Mouse (Mus musculus): ENCODE results near the gene Odc1. TPM values are rescaled to one million over a fixed set of nuclear protein-coding genes. Genes with fewer than 3 reads are reported as not detected.

The Odc1 gene
- total and polyA plus RNA-seq, 3 experiments = 1,839 to 2,567 (median 2,455) TPM

- Histone ChIP-seq H3K79me2 (replicated peaks; ENCODE audit: control insufficient read depth, extremely low read depth, insufficient read depth, poor library complexity, severe bottlenecking) (peaks cover 5% of the 10 kb centered on the region; the same call in 1 of the 2 replicates), H3K9ac (ENCODE audit: insufficient read depth, low read depth) (no peak overlapping the region), H3K9me3 (replicated peaks; ENCODE audit: low read length) (peaks cover 14% of the 10 kb centered on the region), H3K36me3 (replicated peaks in 1 of 2; ENCODE audit: control insufficient read depth in 1 of 2, insufficient read depth in 1 of 2, low read length in 1 of 2) (peaks cover 41 to 68% of the 10 kb centered on the region in 2 experiments), H3K4me3 (replicated peaks in 1 of 3; ENCODE audit: low read depth in 2 of 3, low read length in 2 of 3, poor library complexity in 1 of 3) (no peak overlapping the region), H3K4me2 (ENCODE audit: insufficient read depth, low read depth, poor library complexity, severe bottlenecking) (no peak overlapping the region), H3K4me1 (ENCODE audit: control insufficient read depth in 1 of 2, insufficient read depth in 2 of 2) (peaks cover 5 to 40% of the 10 kb centered on the region in 2 experiments), H3K27ac (ENCODE audit: insufficient read depth, low read depth) (no peak overlapping the region), H3K27me3 (replicated peaks) (no peaks in the 10 kb centered on the region)
- in situ Hi-C loops (cut with MboI; ENCODE audit: low pct_ligation_motif_present, low pct_unique_long_range_greater_than_20kb, low sequenced_read_pairs) (no loop called here), dilution Hi-C loops (cut with MboI; ENCODE audit: extremely low pct_ligation_motif_present, extremely low pct_unique_long_range_greater_than_20kb, low sequenced_read_pairs) (no loop called here)
- TF ChIP-seq RCOR1 (conservative IDR thresholded peaks at IDR 0.05; ENCODE audit: low read depth, low read length) (no peak), RAD21 (IDR thresholded peaks at IDR 0.05; ENCODE audit: low read depth, low read length) (no peak), MXI1 (IDR thresholded peaks at IDR 0.05; ENCODE audit: low read depth, low read length) (no peak), JUND (conservative IDR thresholded peaks at IDR 0.05; ENCODE audit: low read depth, low read length) (no peak), CHD2 (IDR thresholded peaks at IDR 0.05; ENCODE audit: low read length) (no peak), ELF1 (IDR thresholded peaks at IDR 0.05; ENCODE audit: low read depth, low read length) (no peak), UBTF (IDR thresholded peaks at IDR 0.05; ENCODE audit: low read depth, low read length) (no peak), NELFE (IDR thresholded peaks at IDR 0.05; ENCODE audit: low read depth, low read length) (no peak), GABPA (IDR thresholded peaks at IDR 0.05; ENCODE audit: insufficient replicate concordance, low read depth, low read length) (no peak), E2F4 (IDR thresholded peaks at IDR 0.05; ENCODE audit: insufficient replicate concordance, low read depth, low read length) (no peak), USF1 (IDR thresholded peaks at IDR 0.05; ENCODE audit: low read depth, low read length) (no peak)
- DNase-seq (ENCODE audit: extremely low read depth) = no peak
These were observed 41.4 kb downstream of the Odc1 start for GRCm38 (mm10) chr12:17586011-17586410.

GRCm38 (mm10) chr12:17588436-17588835, 43.8 kb downstream of the Odc1 start:
- Histone ChIP-seq H3K4me1 (ENCODE audit: control insufficient read depth in 1 of 2, insufficient read depth in 2 of 2) (peaks cover 8 to 45% of the 10 kb centered on the region in 2 experiments), H3K27me3 (replicated peaks) (no peaks in the 10 kb centered on the region), H3K4me3 (replicated peaks in 1 of 3; ENCODE audit: low read depth in 2 of 3, low read length in 2 of 3, poor library complexity in 1 of 3) (peak overlapping the region; percentile 55 to 68 (median 58)), H3K9ac (ENCODE audit: insufficient read depth, low read depth) (peak overlapping the region; percentile 94), H3K27ac (ENCODE audit: insufficient read depth, low read depth) (no peak overlapping the region), H3K9me3 (replicated peaks; ENCODE audit: low read length) (peaks cover 14% of the 10 kb centered on the region), H3K36me3 (replicated peaks in 1 of 2; ENCODE audit: control insufficient read depth in 1 of 2, insufficient read depth in 1 of 2, low read length in 1 of 2) (peaks cover 31 to 48% of the 10 kb centered on the region in 2 experiments), H3K4me2 (ENCODE audit: insufficient read depth, low read depth, poor library complexity, severe bottlenecking) (peak overlapping the region; percentile 76), H3K79me2 (replicated peaks; ENCODE audit: control insufficient read depth, extremely low read depth, insufficient read depth, poor library complexity, severe bottlenecking) (peaks cover 5% of the 10 kb centered on the region; the same call in 1 of the 2 replicates)
- dilution Hi-C loops (cut with MboI; ENCODE audit: extremely low pct_ligation_motif_present, extremely low pct_unique_long_range_greater_than_20kb, low sequenced_read_pairs) (no loop called here), in situ Hi-C loops (cut with MboI; ENCODE audit: low pct_ligation_motif_present, low pct_unique_long_range_greater_than_20kb, low sequenced_read_pairs) (no loop called here)
- TF ChIP-seq PAX5 (IDR thresholded peaks at IDR 0.05; ENCODE audit: low read length) (no peak), MYC (IDR thresholded peaks at IDR 0.05; ENCODE audit: low read depth, low read length) (no peak), NRF1 (IDR thresholded peaks at IDR 0.05; ENCODE audit: low read depth, low read length) (no peak), SIN3A (IDR thresholded peaks at IDR 0.05; ENCODE audit: low read length) (no peak), POLR2A (IDR thresholded peaks at IDR 0.05; ENCODE audit: low read depth, low read length) (no peak), UBTF (IDR thresholded peaks at IDR 0.05; ENCODE audit: low read depth, low read length) (no peak)
- DNase-seq (ENCODE audit: extremely low read depth) = no peak
